Mouse (Mus musculus) cerebellum, adult (tissue): Measurements from ENCODE around the gene Daglb.
"Not testable (repeated sequence)": the region's sequence is repeated elsewhere in the genome, so short reads cannot be mapped to it uniquely, and the experiment has no call there.

Experiments used
- ATAC-seq: cut with Nextera tagmentation; 2 replicates; pipeline ENCODE4 v1.9.2; 2017; ENCODE audit warnings: mild to moderate bottlenecking, moderate library complexity, mixed read lengths; ENCODE audit not compliant: insufficient number of reproducible peaks, low FRiP score, low TSS enrichment

Daglb gene

DNA sequence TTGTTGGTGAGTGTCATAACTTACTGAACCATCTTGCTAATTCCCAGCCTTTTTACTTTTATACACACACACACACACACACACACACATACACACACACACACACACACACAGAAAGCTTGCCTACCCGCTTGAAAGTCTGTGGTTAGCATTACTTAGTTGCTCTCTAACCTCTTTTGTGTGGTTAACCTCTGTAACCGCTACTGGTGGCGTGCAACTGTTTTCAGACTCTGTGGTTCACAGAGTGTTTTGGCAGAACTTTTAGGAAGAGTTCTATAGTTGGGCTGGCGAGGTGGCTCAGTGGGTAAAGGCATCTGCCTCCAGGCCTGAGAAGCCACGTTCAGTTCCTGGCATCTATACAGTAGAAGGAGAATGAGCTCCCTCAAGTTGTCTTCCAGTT, 20.6 kb downstream of the Daglb start:
- no peak for ATAC-seq

DNA sequence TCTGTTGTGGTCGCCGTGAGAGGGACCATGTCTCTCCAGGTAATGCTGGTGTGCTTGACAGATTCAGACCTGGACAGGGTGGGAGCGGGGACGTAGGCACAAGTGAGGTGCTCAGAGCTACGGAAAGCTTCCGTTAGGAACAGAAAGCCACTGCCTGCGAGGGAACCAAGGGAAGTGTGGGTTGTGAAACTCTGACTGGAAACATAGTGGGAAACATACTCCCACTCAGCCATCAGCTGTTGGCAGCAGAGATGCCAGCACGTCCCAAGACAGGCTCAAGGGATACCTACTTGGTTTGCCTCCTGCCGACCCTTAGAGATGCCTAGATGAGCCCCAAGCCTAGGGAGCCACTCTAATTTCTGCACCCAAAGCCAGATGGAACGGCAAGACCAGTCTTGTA, 22.8 kb downstream of the Daglb start:
- no peak for ATAC-seq

DNA sequence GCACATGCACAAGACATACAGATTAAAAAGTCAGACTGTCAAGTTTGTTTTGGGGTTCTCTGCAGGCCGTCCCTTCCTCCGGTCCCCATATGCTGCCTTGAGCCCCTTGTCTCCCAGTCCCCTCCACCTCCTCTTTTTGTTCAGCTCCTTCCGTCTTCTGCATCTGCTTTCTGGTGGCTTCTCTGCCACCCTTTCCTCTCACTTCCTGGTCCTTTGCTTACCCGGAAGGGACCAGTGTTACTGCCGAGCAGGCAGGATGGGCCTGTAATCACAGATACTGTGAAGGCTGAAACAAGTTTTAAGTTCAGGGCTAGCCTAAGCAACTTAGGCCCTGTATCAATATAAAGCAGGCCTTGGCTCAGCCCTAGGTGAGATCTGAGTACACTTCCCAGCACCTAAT, 23.6 kb downstream of the Daglb start:
- no peak for ATAC-seq

DNA sequence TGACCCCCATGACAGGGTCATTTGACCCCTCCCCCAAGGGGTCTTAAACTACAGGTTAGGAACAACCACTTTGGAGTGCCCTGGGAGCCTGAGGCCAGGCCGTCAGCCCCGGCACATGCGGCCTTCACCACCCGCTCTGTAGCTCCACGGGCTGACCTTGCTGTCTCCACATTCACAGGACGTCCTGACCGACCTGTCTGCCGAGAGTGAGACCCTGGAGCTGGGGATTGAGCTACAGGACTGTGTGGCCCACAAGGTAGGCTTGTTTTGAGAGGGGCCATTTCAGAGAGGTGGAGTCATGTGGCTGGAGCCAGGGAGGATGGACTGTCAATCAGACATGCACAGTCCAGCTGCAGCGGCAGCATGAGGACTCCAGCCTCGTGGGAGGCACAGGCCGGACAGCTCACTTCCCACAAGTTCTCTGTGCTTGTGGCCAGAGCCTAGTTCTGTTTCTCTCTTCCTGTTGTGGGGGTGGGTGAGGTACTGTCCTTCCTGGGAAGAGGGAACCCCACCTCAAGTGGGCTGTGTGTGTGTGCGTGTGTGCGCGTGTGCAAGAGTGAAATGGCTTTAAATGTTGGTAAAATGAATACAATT, 25.5 kb downstream of the Daglb start:
- no peak for ATAC-seq

DNA sequence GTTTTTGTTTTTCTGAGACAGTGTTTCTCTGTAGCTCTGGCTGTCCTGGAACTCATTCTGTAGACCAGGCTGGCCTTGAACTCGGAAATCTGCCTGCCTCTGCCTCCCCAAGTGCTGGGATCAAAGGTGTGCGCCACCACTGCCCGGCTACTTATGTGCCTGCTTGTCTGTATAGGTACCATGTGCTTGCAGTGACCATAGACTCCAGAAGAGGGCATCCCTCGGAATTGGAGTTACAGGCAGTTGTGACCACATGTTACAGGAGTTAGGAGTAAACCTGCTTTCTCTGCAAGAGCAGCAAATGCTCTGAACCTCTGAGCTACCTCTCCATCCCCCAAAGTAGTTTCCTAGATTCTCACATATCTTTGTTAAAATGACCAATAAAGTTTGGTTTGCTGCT, 27.4 kb downstream of the Daglb start:
- ATAC-seq = no peak

DNA sequence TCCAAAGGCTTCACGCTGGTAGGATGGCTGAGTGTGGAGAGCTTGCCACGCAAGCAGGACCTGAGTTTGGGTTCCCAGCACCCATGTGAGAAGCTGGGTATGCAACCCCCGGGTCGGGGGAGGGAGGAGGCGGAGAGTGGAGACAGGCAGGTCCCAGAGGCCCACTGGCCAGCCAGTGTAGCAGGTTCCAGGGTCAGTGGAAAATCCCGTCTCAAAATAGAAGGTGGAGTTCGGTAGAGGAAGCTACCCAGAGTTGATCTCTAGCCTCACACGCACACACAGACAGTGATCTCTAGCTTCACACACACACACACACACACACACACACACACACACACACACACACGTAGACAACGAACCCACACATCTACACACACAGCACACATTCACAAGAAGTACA, 28.8 kb downstream of the Daglb start:
- no peak for ATAC-seq

DNA sequence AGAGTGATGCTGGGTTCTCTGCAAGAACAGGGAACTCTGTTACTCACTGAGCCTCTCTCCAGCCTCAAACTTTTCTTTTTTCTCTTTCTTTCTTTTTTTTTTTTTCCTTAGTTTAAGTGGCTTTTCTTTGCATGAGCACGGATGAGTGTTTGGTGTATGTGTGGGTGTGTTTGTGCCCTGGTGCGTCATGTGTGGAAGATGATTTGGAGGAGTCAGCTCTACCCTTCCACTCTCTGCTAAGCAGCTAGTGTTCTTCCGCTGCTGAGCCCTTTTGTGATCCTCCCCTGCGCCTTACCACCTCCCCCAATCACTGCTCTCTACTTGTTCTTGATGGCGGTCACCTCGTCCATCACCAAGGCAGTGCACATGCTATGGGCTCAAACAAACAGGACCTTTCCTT, 31.3 kb downstream of the Daglb start:
- ATAC-seq = no peak

DNA sequence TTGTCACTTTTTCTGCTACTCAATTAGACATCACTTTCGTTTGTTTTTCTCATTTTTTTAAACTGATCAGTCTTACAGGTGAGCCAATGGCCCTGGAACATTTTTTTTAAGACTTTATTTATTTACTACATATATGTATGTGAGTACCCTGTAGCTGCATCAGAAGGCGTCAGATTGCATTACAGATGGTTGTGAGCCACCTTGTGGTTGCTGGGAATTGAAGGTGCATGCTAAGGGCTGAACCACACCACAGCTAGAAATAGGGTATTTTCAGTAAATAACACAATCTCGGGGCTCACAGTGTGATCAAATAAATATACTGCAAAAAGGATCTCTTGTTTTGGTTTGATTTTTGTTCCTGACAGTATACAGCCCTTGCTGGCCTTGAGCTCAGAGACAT, 33.1 kb downstream of the Daglb start:
- ATAC-seq = no peak

DNA sequence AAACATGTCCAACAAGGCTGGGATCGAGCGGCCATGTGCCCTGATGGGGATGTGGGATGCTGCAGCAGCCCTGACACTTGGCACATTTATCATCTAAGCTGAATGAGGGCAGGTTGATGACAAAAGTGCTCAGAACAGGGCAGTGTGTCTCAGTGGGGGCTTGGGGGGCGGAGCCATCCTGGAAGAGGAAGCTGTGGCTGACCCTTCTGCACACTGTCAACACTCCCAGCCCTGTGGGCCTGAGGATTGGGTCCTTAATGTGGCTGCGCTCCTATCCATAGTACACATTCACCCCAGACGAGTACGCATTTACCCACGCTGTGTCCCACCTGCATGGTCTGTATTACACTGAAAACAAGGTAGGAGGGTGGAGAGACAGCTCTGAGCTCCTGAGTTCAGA, 34.8 kb downstream of the Daglb start:
- ATAC-seq = no peak

DNA sequence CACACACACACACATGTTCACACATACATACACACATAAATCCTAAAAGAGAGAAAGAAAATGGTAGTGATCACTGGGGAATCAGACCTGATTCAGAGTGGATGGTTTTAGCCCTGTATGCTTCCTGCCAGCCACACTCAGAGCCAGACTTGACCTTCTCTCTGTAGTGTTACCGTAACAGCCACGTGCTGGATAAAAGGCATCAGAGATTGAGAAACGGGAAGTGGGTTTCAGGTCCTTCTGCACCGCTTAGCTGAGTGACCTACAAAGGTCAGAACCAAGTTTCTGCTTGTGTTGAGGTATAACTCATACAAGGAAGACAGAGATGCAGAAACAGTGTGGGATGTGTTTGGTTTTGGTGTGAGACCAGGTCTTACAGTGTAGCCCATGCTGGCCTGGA, 35.3 kb downstream of the Daglb start:
- ATAC-seq = no peak

DNA sequence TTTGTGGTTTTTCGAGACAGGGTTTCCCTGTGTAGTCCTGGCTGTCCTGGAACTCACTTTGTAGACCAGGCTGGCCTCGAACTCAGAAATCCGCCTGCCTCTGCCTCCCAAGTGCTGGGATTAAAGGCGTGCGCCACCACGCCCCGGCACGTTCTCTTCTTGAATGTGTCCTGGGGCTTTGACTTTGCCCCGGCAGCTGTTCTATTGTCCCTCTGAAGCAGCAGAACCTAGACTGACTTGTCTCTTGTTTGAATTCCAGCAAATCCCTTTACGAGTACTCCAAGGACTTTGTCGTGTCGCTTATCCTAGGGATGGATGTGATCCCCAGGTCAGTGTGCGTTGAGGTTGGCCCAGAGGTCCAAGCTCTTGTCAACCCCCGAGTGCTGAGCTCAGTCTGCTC, 36.3 kb downstream of the Daglb start:
- not testable (repeated sequence) for ATAC-seq

DNA sequence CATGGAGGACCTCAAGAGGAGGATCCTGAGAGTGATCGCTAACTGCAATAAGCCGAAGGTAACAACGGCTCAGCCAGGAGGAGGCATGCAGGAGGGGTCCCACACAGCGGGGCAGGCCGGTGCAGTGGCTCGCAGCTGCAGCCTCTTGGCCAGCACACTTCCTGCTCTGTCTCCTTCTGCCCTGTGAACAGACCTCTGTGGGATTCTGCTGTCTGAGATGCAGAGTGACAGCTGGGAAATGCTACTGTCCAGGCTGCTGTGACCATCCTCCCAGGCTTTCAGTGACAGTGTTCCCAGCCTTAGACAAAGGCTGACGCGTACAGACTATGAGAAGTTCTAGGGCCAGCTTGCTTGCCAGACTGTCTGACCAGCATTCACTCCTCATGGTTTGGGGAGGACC, 36.8 kb downstream of the Daglb start:
- ATAC-seq = no peak

DNA sequence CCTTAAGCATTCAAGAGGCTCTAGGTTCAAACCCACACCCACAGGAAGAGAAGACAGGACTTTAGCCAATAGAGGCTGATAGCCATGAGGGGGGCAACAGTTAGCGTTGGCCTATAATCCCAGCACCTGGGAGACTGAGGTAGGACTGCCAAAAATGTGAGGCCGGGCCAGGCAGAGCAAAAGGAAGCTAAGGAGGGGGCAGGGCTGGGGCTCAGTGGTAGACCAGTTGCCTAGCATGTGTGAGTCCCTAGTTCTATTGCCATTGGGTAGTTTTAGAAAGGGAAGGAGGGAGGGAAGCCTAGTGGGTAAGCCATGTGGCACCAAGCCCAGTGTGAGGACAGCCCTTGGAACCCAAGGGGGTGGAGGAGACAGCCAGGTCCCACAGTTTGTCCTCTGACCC, 37.3 kb downstream of the Daglb start:
- no peak for ATAC-seq

DNA sequence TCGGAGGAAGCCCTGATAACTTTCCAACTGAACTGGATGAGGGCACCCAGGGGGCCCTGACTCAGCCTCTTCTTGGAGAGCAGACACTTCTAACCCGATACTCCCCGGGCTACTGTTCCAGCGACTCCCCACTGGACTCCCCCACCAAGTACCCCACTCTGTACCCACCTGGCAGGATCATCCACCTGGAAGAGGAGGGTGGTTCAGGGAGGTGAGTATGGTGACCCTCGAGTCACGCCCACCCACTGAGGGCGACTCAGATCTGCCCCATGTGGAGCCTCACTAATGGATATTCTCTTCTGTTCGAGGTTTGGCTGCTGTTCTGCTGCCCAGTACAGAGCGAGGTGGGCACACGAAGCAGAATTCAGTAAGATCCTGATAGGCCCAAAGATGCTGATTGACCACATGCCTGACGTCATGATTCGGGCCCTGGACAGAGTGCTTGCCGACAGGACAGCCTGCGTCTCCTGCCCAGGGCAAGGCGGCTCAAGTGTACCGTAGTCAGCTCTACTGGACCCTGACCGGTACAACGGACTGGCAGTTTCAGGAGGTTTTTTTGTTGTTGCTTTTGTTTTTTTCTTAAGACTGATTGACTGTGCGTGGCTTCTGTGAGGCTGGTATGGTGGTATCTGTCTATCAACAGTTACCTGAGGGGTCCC, 38.6 kb downstream of the Daglb start:
- ATAC-seq = no peak

DNA sequence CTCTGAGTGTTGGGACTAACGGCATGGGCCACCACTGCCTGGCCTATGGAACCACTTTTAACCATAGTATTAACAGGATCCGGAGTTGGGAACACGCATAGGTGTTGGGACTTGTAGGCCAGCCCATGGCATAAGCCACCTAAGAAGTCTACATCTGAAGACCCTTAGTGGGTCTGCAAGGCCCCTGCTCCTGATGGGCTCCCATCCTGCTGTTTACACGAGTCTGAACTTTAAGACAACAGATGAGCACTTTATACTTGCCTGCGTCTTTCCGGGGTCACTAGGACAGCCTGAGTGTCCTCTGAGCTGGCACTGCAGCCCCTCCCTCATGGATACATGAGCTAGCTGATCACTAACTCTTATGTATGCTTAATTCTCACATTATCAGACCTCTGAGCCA, 39.4 kb downstream of the Daglb start:
- ATAC-seq = no peak

DNA sequence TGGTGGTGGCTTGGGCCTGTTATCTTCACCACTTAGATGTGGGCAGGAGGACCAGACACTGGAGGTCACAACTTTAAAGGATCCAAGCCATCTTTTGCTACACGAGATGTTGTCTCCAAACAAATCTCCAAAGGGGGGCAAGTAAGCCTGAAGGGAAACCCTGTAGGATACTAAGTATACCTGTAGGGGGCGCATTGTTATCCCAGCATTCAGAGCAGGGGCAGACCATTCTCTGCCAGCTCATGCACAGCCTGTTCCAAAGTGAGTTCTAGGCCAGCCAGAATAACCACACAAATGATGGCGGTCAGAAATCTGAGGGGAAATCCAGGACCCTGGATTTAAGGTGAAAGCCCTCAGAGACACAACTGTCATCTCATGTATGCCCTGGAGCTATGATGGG, 40.1 kb downstream of the Daglb start:
- no peak for ATAC-seq

DNA sequence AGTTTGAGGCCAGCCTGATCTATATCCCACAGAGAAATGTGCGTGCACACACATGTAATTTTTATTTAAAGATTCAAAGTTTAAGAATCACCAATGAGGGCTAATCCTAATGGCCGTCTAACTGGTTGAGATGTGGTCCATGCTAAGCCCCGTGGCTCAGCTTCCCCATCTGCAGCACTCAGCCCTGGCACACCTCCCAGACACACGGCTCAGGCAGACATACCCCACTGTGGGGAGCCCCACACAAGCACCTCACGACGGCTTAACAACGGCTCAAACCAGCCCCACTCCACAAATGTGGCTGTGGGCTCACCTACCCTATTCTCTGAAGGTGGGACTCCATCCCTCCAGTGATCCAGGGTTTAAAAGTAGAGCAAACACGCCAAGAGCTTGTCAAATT, 40.7 kb downstream of the Daglb start:
- ATAC-seq = no peak

DNA sequence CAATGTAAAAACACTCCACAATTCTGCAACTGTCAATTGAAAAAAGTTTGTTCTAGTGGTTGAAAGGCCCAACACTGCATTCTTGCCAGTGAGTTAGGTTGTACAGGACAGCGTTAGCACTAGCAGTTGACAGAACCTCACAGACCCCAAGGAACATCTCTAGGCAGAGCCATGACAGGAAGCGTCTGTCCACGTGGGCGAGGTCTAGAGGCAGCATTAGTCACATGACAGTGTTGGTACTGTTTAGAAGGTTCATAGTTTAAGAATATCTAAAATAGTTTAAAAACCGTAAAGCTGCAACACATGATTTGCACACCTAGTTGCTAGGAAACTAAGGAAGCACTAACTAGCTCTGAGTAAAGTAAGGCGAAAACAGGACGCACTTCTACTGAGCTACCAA, 41.2 kb downstream of the Daglb start:
- ATAC-seq = no peak

DNA sequence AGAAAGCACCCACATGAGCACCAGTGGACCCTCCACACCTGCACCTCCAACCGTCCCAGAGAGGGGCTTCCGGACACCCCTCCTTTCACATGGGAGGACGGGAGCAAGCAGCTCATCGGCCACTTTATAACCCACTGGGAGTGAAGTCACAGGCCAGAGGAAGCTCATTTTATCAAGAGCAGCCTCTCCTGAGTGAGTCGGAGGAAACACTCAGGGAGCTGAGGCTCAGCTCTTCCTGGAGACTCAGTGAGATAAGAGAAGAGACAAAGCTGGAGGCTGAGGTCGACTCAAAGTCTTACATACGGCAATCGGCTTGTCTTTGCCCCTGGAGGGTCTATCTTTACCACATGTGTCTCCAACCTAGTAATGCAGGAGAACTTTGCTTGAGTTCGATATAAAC, 44.9 kb downstream of the Daglb start:
- ATAC-seq = no peak

DNA sequence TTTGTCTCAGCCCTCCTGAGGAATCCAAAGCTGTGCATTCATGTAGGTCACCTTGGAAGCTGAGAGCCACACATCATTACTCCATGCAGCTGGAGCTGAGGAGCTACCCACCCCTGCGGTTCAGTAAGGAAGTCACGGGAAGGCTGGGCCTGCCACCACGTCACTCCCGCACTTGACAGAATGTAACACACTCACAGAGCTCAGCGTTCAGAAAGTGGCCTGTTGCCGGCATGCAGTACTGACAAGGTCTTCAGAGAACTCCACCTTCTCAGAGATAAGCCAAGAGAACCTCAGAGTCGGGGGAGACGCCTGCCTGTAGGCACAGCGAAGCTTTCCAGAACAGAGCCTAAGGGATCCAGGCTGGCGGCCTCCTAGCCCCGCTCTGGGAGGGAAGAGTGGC, 45.4 kb downstream of the Daglb start:
- no peak for ATAC-seq

DNA sequence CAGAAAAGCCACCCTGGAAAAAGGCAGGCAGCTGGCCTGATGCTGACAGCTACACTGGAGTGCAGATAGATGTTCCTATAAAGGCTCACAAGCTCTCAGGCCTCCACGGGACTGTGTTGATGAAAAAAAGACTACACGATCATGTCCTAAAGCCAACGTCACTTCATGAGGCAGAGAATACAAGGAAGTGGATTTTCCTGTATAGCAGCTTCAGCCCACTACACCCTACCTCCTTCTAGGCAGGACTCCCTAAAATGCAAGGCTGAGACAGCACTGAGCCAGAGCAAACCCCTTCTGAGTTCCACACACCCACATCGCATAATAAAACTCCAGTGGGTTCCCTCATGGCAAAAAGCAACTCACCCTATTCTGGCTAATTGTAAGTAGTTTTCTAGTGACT, 47.2 kb downstream of the Daglb start:
- ATAC-seq = no peak

DNA sequence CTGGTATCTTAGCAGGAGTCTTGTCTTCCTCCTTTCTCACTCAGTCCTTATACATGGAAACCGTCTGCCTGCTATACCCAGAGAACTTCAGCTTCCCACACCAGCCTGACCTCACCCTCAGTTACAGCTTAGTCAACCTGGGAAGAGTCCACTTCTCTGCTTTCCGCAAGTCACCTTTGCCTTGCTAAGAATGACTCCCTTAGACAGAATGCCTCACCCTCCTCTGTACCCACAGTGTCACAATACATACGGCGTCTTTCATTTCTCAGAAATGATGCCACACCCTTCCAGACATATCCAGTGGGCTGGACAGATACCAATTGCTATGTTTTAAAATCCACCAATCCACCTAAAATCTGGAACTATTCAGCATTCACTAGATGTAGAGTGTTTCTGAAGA, 47.9 kb downstream of the Daglb start:
- no peak for ATAC-seq

DNA sequence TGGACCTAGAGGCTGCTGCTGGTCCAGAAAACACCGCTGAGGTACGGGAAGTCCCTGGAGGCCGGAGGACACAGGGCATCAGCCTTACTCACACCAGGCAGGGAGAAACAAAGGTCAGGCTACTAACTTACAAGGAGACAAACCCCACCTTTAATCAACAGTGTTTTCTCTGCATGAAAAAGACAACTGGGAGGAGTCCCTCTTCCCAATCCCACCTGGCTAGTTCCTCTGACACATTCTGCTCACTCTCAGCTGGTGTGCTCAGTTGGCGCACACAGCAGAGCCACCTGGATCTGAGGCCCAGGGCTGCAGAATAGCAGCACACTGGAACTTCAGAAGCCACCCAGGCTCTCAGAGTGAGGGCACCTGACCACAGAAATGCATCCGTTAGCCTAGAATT, 50.5 kb downstream of the Daglb start:
- ATAC-seq = no peak
